Mouse (Mus musculus) midbrain, embryonic 10.5 days (tissue): ENCODE measurements around the gene Hist1h3e. TPM values are rescaled to one million over a fixed set of nuclear protein-coding genes. Genes with fewer than 3 reads are reported as not detected.
"Not testable (repeated sequence)": the region's sequence is repeated elsewhere in the genome, so short reads cannot be mapped to it uniquely, and the experiment has no call there.

Experiments
- DNase-seq: peaks from one replicate; pipeline ENCODE4 v3.0.0-alpha.2; 2017; ENCODE audit warnings: low spot score
- H3K27ac ChIP-seq: fragments of 300-500 bp; sonication (generic); replicated peaks from 2 replicates; pipeline ENCODE4 v1.5.1; 2016; ENCODE audit warnings: mild to moderate bottlenecking
- H3K27me3 ChIP-seq: fragments of 300-500 bp; sonication (generic); 2 replicates; pipeline ENCODE4 v1.6.1; 2016; ENCODE audit warnings: low read depth, mild to moderate bottlenecking; ENCODE audit not compliant: poor library complexity, severe bottlenecking
- H3K36me3 ChIP-seq: fragments of 300-500 bp; sonication (generic); 2 replicates; pipeline ENCODE4 v1.6.1; 2016; ENCODE audit warnings: mild to moderate bottlenecking, moderate library complexity
- H3K4me1 ChIP-seq: fragments of 300-500 bp; sonication (generic); 2 replicates; pipeline ENCODE4 v1.6.1; 2016
- H3K4me3 ChIP-seq: fragments of 300-500 bp; sonication (generic); 2 replicates; pipeline ENCODE4 v1.5.1; 2016; ENCODE audit warnings: mild to moderate bottlenecking, moderate library complexity
- H3K9me3 ChIP-seq: fragments of 300-500 bp; sonication (generic); replicated peaks from 2 replicates; pipeline ENCODE4 v1.6.1; 2016; ENCODE audit warnings: mild to moderate bottlenecking
- WGBS: fragments of 180-500 bp; shearing (Covaris S2); methylation state at CpG from one replicate; pipeline ENCODE4 v1.1.7; 2016; 5-methylcytosine and 5-hydroxymethylcytosine counted together
- polyA plus RNA-seq: library from polyadenylated mRNA; unstranded; fragments of >200 nt; fragmentation: Nextera tagmentation; extraction: Ambion mirVana; gene quantifications from 2 replicates; pipeline ENCODE4 v1.2.1, GENCODE M21; 2016

The Hist1h3e gene
- polyA plus RNA-seq, 1 experiment from 2014 or later: 7.2 TPM

GRCm38 (mm10) chr13:23571022-23571503 lies 8.9 kb upstream of the Hist1h3e start, which contains the start of the genes Hist1h2ae and Hist1h2bg:
TSS of gene Hist1h2ae (minus strand) at chr13:23571220.
TSS of gene Hist1h2bg (plus strand) at chr13:23571396.
- Histone ChIP-seq H3K4me1 (peaks cover 31% of the 10 kb centered on the region), H3K36me3 (no peaks in the 10 kb centered on the region), H3K4me3 (peak within 1 kb of the TSS; percentile 57), H3K27me3 (no peaks in the 10 kb centered on the region), H3K27ac (peak within 1 kb of the TSS; percentile 97), H3K9me3 (no peaks in the 10 kb centered on the region)
- DNase-seq: peak; percentile 75
- WGBS: under 1% methylated on average over 18 of the region's 18 CpGs

- peak overlapping the region; percentile 97 for H3K27ac ChIP-seq
- H3K9me3 ChIP-seq, DNase-seq: not testable (repeated sequence)
Observed at GRCm38 (mm10) chr13:23570261-23571021, 8.3 kb upstream of the Hist1h3e start.

GRCm38 (mm10) chr13:23564482-23564881 lies 2.3 kb upstream of the Hist1h3e start:
- whole genome bisulfite sequencing: 92% methylated on average over 2 of the region's 2 CpGs
- H3K4me3 ChIP-seq: no peak overlapping the region
- H3K9me3 ChIP-seq: no peaks in the 10 kb centered on the region
- DNase-seq: no peak
- peaks cover 4% of the 10 kb centered on the region for H3K4me1 ChIP-seq
- H3K27me3 ChIP-seq: no peaks in the 10 kb centered on the region
- no peaks in the 10 kb centered on the region for H3K36me3 ChIP-seq
- peak overlapping the region; percentile 97 for H3K27ac ChIP-seq

More at GRCm38 (mm10) chr13:23570261-23571021, 8.3 kb upstream of the Hist1h3e start:
- Histone ChIP-seq H3K4me3 (peak overlapping the region; percentile 57), H3K4me1 (peaks cover 29% of the 10 kb centered on the region)
- not testable (repeated sequence) for H3K27me3 ChIP-seq, H3K36me3 ChIP-seq
- 2% methylated on average over 28 of the region's 41 CpGs for WGBS

GRCm38 (mm10) chr13:23562699-23563462 lies 712 bp upstream of the Hist1h3e start:
- WGBS: 4% methylated on average over 18 of the region's 18 CpGs
- Histone ChIP-seq H3K27ac (peak overlapping the region; percentile 97), H3K4me1 (peaks cover 3% of the 10 kb centered on the region), H3K27me3 (no peaks in the 10 kb centered on the region), H3K36me3 (no peaks in the 10 kb centered on the region), H3K9me3 (no peaks in the 10 kb centered on the region), H3K4me3 (peak overlapping the region; percentile 52)
- DNase-seq: peak; percentile 49

DNA sequence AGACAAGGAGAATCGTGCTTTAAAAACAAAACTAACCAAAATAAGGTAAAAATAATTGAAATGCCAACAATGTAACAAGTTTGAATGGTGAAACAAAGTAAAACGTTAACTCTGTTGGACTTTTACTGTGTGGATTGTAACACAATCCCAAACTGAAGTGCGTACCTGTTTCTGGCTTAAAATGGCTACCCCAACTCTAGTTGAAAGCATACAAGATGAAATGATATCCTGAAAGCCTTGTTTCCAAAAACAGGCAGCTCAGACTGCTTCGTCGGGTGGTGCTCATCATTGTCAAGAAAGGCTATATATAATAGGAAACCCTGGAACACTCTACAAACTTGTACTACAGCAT lies 662 bp downstream of the Hist1h3e start:
- not testable (repeated sequence) for H3K36me3 ChIP-seq, H3K4me1 ChIP-seq, H3K9me3 ChIP-seq, H3K27me3 ChIP-seq, DNase-seq
- Histone ChIP-seq H3K27ac (peak overlapping the region; percentile 97), H3K4me3 (peak overlapping the region; percentile 52)
- WGBS: 0% methylated on average over 2 of the region's 5 CpGs

- Histone ChIP-seq H3K27ac (peak overlapping the region; percentile 73), H3K4me3 (peak overlapping the region; percentile 30; the same call in 1 of the 2 replicates)
Observed at GRCm38 (mm10) chr13:23560699-23561098, 1.5 kb downstream of the Hist1h3e start.

DNA sequence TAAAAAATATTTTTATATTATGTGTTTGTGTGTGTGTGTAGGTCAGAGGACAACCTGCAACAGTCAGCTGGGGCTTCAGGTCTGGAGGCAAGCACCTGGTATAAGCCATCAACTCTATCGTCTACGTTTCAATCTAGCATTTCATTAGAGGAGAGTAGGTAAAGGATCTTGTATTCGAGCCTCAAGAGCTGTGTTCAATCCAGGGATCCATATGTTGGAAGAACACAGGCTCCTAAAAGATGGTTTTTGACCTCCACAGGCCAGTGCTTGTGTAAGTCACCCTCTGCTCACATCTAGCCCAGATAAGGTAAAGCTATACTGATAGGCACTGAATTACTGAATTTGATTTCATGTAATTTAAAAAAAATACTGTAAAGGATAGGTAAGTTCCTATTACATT lies 5.3 kb downstream of the Hist1h3e start:
- no peaks in the 10 kb centered on the region for H3K9me3 ChIP-seq
- DNase-seq: no peak
- H3K27ac ChIP-seq: peak overlapping the region; percentile 98
- H3K4me1 ChIP-seq: peaks cover 33% of the 10 kb centered on the region
- no peaks in the 10 kb centered on the region for H3K27me3 ChIP-seq
- H3K36me3 ChIP-seq: no peaks in the 10 kb centered on the region
- WGBS: 67% methylated on average over 3 of the region's 3 CpGs
- peak overlapping the region; percentile 75; the same call in 1 of the 2 replicates for H3K4me3 ChIP-seq

More at GRCm38 (mm10) chr13:23560699-23561098, 1.5 kb downstream of the Hist1h3e start:
- H3K27me3 ChIP-seq, H3K36me3 ChIP-seq, H3K9me3 ChIP-seq, DNase-seq: not testable (repeated sequence)
- peaks cover 11% of the 10 kb centered on the region for H3K4me1 ChIP-seq
- 22% methylated on average over 2 of the region's 2 CpGs for WGBS

DNA sequence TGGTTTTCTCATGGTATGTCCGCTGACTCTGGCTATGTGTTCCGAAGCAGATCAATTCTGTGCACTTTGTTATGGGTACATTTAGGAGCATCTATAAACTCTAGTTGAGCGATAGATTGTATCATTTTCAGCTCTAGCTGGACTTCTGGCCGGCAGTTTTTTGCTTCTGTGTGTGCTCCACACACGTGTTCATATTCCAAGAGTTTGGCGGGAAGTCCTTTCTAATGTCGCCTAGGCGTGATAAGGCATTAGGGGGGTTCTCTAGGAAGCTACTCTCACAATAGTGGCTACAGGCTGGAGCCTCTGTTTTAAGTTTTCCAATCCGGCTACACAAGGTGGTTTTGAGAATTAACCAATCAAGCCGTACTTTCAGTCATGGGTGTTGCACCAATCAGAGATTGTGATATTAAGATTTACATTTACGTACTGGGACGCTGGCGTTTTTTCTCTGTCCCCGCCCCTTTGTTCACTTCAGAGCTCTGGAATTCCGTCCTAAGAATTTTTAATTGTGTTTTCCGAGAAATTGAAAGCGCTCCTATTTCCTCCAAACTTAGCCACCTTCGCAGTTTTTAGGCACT lies 6.2 kb downstream of the Hist1h3e start:
- Histone ChIP-seq H3K36me3 (no peaks in the 10 kb centered on the region), H3K27ac (peak overlapping the region; percentile 98), H3K27me3 (no peaks in the 10 kb centered on the region), H3K4me3 (peak overlapping the region; percentile 75), H3K4me1 (peaks cover 38% of the 10 kb centered on the region), H3K9me3 (no peaks in the 10 kb centered on the region)
- WGBS: under 1% methylated on average over 18 of the region's 18 CpGs
- DNase-seq: peak; percentile 77

DNA sequence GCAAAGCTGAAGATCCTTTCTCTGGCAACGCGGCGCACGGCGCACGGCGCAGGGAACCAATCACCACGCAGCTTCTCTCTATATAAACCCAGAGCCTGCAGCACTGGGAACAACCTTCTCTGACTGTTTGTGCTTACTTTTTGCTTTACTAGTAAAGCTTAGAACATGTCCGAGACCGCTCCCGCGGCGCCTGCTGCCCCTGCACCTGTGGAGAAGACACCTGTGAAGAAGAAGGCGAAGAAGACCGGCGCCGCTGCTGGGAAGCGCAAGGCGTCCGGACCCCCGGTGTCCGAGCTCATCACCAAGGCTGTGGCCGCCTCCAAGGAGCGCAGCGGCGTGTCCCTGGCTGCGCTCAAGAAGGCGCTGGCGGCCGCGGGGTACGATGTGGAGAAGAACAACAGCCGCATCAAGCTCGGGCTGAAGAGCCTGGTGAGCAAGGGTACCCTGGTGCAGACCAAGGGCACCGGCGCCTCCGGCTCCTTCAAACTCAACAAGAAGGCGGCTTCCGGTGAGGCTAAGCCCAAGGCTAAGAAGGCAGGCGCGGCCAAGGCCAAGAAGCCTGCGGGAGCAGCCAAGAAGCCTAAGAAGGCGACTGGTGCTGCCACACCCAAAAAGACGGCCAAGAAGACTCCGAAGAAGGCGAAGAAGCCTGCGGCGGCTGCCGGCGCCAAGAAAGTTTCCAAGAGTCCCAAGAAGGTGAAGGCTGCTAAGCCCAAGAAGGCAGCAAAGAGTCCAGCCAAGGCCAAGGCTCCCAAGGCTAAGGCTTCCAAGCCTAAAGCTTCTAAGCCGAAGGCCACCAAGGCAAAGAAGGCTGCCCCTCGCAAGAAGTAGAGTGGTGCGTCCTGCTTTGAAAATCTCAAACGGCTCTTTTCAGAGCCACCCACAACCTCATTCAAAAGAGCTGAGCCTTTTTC lies 7.0 kb downstream of the Hist1h3e start:
- Histone ChIP-seq H3K4me1 (peaks cover 41% of the 10 kb centered on the region), H3K36me3 (no peaks in the 10 kb centered on the region), H3K27ac (peak overlapping the region; percentile 98), H3K4me3 (peak overlapping the region; percentile 75), H3K27me3 (no peaks in the 10 kb centered on the region), H3K9me3 (no peaks in the 10 kb centered on the region)
- DNase-seq: peak; percentile 86
- WGBS: under 1% methylated on average over 54 of the region's 54 CpGs

- Histone ChIP-seq H3K4me3 (peak overlapping the region; percentile 75), H3K27ac (peak overlapping the region; percentile 98), H3K9me3 (no peaks in the 10 kb centered on the region), H3K27me3 (no peaks in the 10 kb centered on the region), H3K36me3 (no peaks in the 10 kb centered on the region), H3K4me1 (peaks cover 41% of the 10 kb centered on the region)
- WGBS: 26% methylated on average over 9 of the region's 9 CpGs
- no peak for DNase-seq
Observed at GRCm38 (mm10) chr13:23554393-23554792, 7.8 kb downstream of the Hist1h3e start.

DNA sequence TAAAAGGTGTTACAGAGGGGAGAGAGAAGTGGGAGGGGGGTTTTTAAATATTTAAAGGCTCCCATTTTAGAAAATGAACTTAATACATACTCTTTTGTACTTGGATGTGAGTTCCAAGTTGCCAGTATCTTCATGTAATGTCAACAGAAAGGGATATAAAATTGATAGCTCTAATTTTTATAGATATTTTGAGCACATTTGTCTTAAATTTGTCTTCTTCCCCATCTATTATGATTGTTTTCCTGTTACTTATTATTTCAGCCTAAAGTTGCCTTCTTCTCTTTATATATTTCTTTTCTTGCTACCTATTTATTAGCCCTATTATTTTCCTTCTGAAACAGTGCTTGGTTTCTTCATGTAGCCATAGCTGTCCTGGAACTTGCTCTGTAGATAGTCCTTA lies 9.2 kb downstream of the Hist1h3e start, which contains the start of gene Hist1h1d:
Gene Hist1h1d, plus strand, starts transcription at position 301 of the 400 bp plus-strand sequence.
- Histone ChIP-seq H3K9me3 (no peaks in the 10 kb centered on the region), H3K4me1 (peaks cover 44% of the 10 kb centered on the region), H3K4me3 (peak within 1 kb of the TSS; percentile 75), H3K36me3 (no peaks in the 10 kb centered on the region), H3K27me3 (no peaks in the 10 kb centered on the region), H3K27ac (peak within 1 kb of the TSS; percentile 98)
- DNase-seq: no peak
